In genomic region chr1:20558443-20558842, GRCm38 (mm10) we compare ENCODE assay signal across 23 mouse cellular contexts. TPM values are rescaled to one million over a fixed set of nuclear protein-coding genes. Genes with fewer than 3 reads are reported as not detected.
"Had no signal": no experiment of that assay in that cellular context is flagged by ENCODE, and none has a peak within 500 bp of the region (broad histone marks: within the 10 kb centered on the region; RNA-seq: fewer than 3 reads in every experiment).

No protein-coding gene starts in this region.

- H3K4me3 ChIP-seq: lung, embryonic 15.5 days; megakaryocyte, embryonic 14.5 days; midbrain, embryonic 13.5 days; midbrain, embryonic 15.5 days; neural tube, embryonic 13.5 days; neural tube, embryonic 15.5 days had no signal

- H3K9ac ChIP-seq: lung, embryonic 15.5 days; midbrain, embryonic 13.5 days; midbrain, embryonic 15.5 days; neural tube, embryonic 13.5 days; neural tube, embryonic 15.5 days had no signal

- H3K4me1 ChIP-seq: lung, embryonic 15.5 days; megakaryocyte, embryonic 14.5 days; midbrain, embryonic 13.5 days; midbrain, embryonic 15.5 days; neural tube, embryonic 13.5 days; neural tube, embryonic 15.5 days had no signal

- H3K4me2 ChIP-seq: lung, embryonic 15.5 days; midbrain, embryonic 11.5 days; midbrain, embryonic 13.5 days; midbrain, embryonic 15.5 days; neural tube, embryonic 13.5 days; neural tube, embryonic 15.5 days had no signal

- H3K9me3 ChIP-seq: lung, embryonic 15.5 days; megakaryocyte, embryonic 14.5 days; midbrain, embryonic 13.5 days; midbrain, embryonic 15.5 days; neural tube, embryonic 13.5 days; neural tube, embryonic 15.5 days had no signal

- ATAC-seq: lung, postnatal 0 days; midbrain, embryonic 13.5 days; midbrain, embryonic 15.5 days had no signal

- H3K27ac ChIP-seq: lung, embryonic 15.5 days; macrophage; midbrain, embryonic 13.5 days; midbrain, embryonic 15.5 days; neural tube, embryonic 13.5 days; neural tube, embryonic 15.5 days had no signal

- DNase-seq: lung, adult 2 months; lung, postnatal 14 days; lung, postnatal 36 days; retina, postnatal 1 day; right cerebral cortex, adult 18-20 months; right cerebral cortex, postnatal 25 days; right cerebral cortex, postnatal 4 days; spleen, adult 18-20 months; thymus, adult 18-20 months; thymus, postnatal 14 days; thymus, postnatal 36 days had no signal

- H3K27me3 ChIP-seq: lung, embryonic 15.5 days; megakaryocyte, embryonic 14.5 days; midbrain, embryonic 13.5 days; midbrain, embryonic 15.5 days; neural tube, embryonic 13.5 days; neural tube, embryonic 15.5 days had no signal

- H3K36me3 ChIP-seq: lung, embryonic 15.5 days; midbrain, embryonic 13.5 days; midbrain, embryonic 15.5 days; neural tube, embryonic 13.5 days; neural tube, embryonic 15.5 days had no signal

RNA-seq across cellular contexts. Expression of gene Pkhd1, which starts 59.4 kb away (rescaled TPM):
- total RNA-seq: megakaryocyte progenitor cell, adult 5-6 weeks; monocyte, adult 5-6 weeks had no signal
- polyA plus RNA-seq: macrophage; midbrain, embryonic 11.5 days; midbrain, postnatal 0 days had no signal
